Mouse (Mus musculus): ENCODE results near the gene Ubp1. TPM values are rescaled to one million over a fixed set of nuclear protein-coding genes. Genes with fewer than 3 reads are reported as not detected.

The Ubp1 gene
- polyA plus RNA-seq, 1 experiment from 2014 or later: 48.9 TPM

DNA sequence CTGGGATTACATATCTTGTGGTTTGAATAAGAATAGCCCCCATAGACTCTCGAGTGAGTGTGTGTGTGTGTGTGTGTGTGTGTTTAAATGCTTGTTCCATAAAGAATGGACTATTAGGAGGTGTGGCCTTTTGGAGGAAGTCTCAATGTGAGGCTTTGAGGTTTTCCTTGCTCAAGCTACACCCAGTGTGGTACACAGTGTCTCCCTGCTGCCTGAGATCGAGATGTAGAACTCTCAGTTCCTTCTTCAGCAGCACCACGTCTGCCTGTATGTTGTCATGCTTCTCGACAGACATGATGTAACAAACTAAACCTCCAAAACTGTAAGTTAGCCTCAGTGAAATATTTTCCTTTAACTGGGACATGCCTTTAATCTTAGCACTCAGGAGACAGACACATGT lies 2.1 kb upstream of the Ubp1 start:
- Histone ChIP-seq H3K27ac (ENCODE audit: low read depth) (no peak overlapping the region), H3K4me2 (no peak overlapping the region), H3K4me3 (ENCODE audit: low read depth, low read length) (no peak overlapping the region), H3K27me3 (ENCODE audit: insufficient read depth, low read length) (no peaks in the 10 kb centered on the region), H3K4me1 (ENCODE audit: insufficient read depth) (no peaks in the 10 kb centered on the region), H3K9ac (no peak overlapping the region), H3K9me3 (ENCODE audit: low read depth, low read length) (no peaks in the 10 kb centered on the region), H3K36me3 (ENCODE audit: insufficient read depth) (0 out of 2 replicates have a peak, but pooled peaks cover 2% of the 10 kb centered on the region)
- ATAC-seq (ENCODE audit: insufficient read depth) (no peak), DNase-seq (no peak)
- 84% methylated on average over 4 of the region's 4 CpGs for WGBS
- TF ChIP-seq CTCF (IDR thresholded peaks at IDR 0.05; ENCODE audit: low read depth): no peak

DNA sequence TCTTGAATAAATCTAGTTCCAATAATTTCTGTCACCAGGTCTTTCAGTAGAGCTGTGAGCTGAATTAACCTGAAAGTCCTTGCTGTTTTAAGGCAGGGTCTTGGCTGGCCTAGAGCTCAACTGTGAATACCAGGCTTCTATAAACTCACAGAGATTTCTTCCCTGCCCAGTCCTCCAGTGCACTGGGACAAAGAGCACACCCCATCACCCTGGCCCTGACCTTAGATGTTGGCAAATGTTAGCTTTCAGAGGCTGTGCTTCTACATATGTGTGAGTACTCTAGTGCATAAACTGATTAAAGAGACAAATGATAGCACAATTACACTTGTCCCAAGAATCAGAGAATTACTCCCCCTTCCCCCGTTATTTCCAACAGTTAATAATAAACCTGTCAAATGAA lies 1.1 kb upstream of the Ubp1 start:
- no peaks in the 10 kb centered on the region for H3K4me1 ChIP-seq (ENCODE audit: insufficient read depth)
- H3K36me3 ChIP-seq (ENCODE audit: insufficient read depth): no peaks in the 10 kb centered on the region
- ATAC-seq (ENCODE audit: insufficient read depth) (no peak), DNase-seq (no peak)
- H3K4me2 ChIP-seq: peak overlapping the region; percentile 69
- H3K9me3 ChIP-seq (ENCODE audit: low read depth, low read length): no peaks in the 10 kb centered on the region
- peak overlapping the region; percentile 97 for H3K4me3 ChIP-seq (ENCODE audit: low read depth, low read length)
- WGBS: 74% methylated on average over 1 of the region's 1 CpGs
- TF ChIP-seq CTCF (IDR thresholded peaks at IDR 0.05; ENCODE audit: low read depth): no peak
- no peak overlapping the region for H3K27ac ChIP-seq (ENCODE audit: low read depth)
- H3K9ac ChIP-seq: no peak overlapping the region
- no peaks in the 10 kb centered on the region for H3K27me3 ChIP-seq (ENCODE audit: insufficient read depth, low read length)

DNA sequence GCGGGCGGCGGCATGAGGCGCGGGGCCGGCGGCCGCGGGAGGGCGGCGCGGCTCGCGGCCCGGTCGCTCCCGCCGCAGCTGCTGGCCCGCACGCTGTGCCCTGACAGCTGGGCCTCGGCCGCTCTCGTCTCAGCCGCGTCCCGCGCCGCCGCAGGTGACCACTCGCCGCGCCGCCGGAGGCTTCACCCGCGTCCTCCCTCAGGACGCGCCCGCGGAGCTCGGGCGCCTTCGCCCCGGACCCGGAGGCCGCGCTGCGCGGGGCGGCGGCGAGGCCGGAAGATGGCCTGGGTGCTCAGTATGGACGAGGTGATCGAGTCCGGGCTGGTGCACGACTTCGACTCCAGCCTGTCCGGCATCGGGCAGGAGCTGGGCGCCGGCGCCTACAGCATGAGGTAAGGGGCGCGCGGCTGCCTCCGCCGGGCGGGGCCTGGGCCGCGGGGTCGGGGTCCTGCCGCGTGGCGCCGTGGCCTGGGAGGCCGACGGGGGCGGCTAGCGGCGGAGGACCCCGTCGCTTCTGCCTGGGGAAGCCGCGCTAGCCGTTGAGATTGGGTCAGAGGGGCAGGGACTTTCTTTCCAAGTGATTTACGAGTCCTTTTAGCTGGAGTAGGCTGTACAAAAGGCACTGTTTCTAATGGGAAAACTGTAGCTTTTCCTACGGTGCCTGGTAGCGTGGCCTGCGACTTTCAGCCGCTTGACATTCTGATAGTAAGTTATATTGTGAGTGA lies 803 bp downstream of the Ubp1 start:
- H3K27me3 ChIP-seq (ENCODE audit: insufficient read depth, low read length): no peaks in the 10 kb centered on the region
- peak overlapping the region; percentile 97 for H3K4me3 ChIP-seq (ENCODE audit: low read depth, low read length)

DNA sequence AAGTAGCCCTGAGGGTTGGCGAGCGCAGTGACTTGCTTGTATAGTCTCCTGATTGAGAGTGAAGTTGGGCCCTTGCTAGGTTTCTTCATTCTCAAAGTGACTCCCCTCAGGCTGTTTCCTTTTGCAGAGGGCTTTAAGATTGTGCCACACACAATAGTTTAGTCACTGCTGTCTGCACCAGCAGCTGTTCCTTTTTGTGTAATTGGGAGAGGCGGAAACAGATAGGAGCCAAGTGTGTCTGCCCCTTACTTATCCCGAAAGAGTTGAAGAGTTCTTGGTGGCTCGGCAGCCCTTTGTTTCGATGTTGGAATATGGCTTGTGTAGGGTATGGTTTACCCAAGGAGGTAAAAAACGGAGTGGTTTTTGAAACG lies 1.4 kb downstream of the Ubp1 start:
- Histone ChIP-seq H3K27ac (ENCODE audit: low read depth) (peak overlapping the region; percentile 91), H3K4me3 (ENCODE audit: low read depth, low read length) (peak overlapping the region; percentile 97), H3K9ac (peak overlapping the region; percentile 91), H3K4me1 (ENCODE audit: insufficient read depth) (no peaks in the 10 kb centered on the region), H3K36me3 (ENCODE audit: insufficient read depth) (no peaks in the 10 kb centered on the region), H3K4me2 (peak overlapping the region; percentile 92), H3K27me3 (ENCODE audit: insufficient read depth, low read length) (no peaks in the 10 kb centered on the region), H3K9me3 (ENCODE audit: low read depth, low read length) (no peaks in the 10 kb centered on the region)
- DNase-seq (no peak), ATAC-seq (ENCODE audit: insufficient read depth) (no peak)
- 2% methylated on average over 8 of the region's 8 CpGs for WGBS
- TF ChIP-seq CTCF (IDR thresholded peaks at IDR 0.05; ENCODE audit: low read depth): no peak

More for the DNA sequence above, 803 bp downstream of the Ubp1 start:
- no peaks in the 10 kb centered on the region for H3K36me3 ChIP-seq (ENCODE audit: insufficient read depth)
- peak overlapping the region; percentile 91 for H3K9ac ChIP-seq
- WGBS: under 1% methylated on average over 62 of the region's 91 CpGs
- ATAC-seq (ENCODE audit: insufficient read depth): peak; percentile 25
- no peak for TF ChIP-seq CTCF (IDR thresholded peaks at IDR 0.05; ENCODE audit: low read depth)
- H3K9me3 ChIP-seq (ENCODE audit: low read depth, low read length): no peaks in the 10 kb centered on the region
- peak overlapping the region; percentile 92 for H3K4me2 ChIP-seq
- peak overlapping the region; percentile 91 for H3K27ac ChIP-seq (ENCODE audit: low read depth)
- no peaks in the 10 kb centered on the region for H3K4me1 ChIP-seq (ENCODE audit: insufficient read depth)
- DNase-seq: peak; percentile 51

DNA sequence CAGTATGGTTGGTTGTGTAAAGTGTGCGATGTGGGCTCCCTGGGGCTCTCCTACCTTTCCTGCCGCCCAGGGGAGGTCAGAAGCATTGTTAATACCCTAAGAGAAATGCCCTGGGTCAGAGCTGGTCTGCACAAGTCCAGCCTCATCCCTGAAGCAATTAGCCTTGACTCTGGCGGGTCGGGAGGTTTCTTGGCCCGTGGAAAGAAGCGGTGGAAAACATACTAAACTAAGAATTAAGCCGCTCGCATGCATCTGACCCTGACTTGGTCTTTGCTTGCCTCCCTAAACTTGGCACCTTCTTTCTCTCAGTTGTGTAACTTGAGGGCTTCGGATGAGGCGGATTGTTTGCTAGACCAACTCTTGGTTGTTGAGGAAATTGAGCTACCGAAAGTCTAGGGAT lies 1.8 kb downstream of the Ubp1 start:
- no peak for ATAC-seq (ENCODE audit: insufficient read depth)
- Histone ChIP-seq H3K4me1 (ENCODE audit: insufficient read depth) (no peaks in the 10 kb centered on the region), H3K36me3 (ENCODE audit: insufficient read depth) (no peaks in the 10 kb centered on the region), H3K4me3 (ENCODE audit: low read depth, low read length) (peak overlapping the region; percentile 97), H3K9ac (peak overlapping the region; percentile 91), H3K27me3 (ENCODE audit: insufficient read depth, low read length) (no peaks in the 10 kb centered on the region), H3K9me3 (ENCODE audit: low read depth, low read length) (no peaks in the 10 kb centered on the region), H3K27ac (ENCODE audit: low read depth) (0 out of 2 replicates have a peak overlapping the region, but pooled peaks have one; percentile 18), H3K4me2 (peak overlapping the region; percentile 92)
- TF ChIP-seq CTCF (IDR thresholded peaks at IDR 0.05; ENCODE audit: low read depth): no peak
- no peak for DNase-seq
- WGBS: 14% methylated on average over 11 of the region's 11 CpGs

DNA sequence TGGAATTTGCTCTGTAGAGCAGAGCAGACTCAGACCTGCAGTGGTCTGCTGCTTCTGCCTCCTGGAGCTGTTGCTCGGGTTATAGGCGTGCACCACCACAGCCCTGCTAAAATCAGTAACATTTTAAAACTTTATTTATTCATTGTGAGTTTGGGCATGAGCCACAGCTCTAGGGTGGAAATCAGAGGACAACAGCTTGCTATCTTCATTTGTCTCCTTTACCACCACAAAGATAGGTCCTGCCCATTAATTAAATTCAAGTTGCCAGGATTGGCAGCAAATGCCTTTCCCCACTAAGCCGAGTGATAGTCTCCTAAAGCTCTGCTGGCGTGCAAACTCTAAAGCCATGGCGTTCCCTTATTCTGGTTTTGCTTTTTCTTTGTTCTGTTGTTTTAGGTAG lies 4.9 kb downstream of the Ubp1 start:
- no peak overlapping the region for H3K4me3 ChIP-seq (ENCODE audit: low read depth, low read length)
- DNase-seq: no peak
- no peaks in the 10 kb centered on the region for H3K9me3 ChIP-seq (ENCODE audit: low read depth, low read length)
- H3K27ac ChIP-seq (ENCODE audit: low read depth): no peak overlapping the region
- H3K9ac ChIP-seq: no peak overlapping the region
- no peak for TF ChIP-seq CTCF (IDR thresholded peaks at IDR 0.05; ENCODE audit: low read depth)
- no peak for ATAC-seq (ENCODE audit: insufficient read depth)
- no peak overlapping the region for H3K4me2 ChIP-seq
- 72% methylated on average over 5 of the region's 5 CpGs for WGBS
- no peaks in the 10 kb centered on the region for H3K27me3 ChIP-seq (ENCODE audit: insufficient read depth, low read length)
- no peaks in the 10 kb centered on the region for H3K36me3 ChIP-seq (ENCODE audit: insufficient read depth)
- H3K4me1 ChIP-seq (ENCODE audit: insufficient read depth): no peaks in the 10 kb centered on the region

DNA sequence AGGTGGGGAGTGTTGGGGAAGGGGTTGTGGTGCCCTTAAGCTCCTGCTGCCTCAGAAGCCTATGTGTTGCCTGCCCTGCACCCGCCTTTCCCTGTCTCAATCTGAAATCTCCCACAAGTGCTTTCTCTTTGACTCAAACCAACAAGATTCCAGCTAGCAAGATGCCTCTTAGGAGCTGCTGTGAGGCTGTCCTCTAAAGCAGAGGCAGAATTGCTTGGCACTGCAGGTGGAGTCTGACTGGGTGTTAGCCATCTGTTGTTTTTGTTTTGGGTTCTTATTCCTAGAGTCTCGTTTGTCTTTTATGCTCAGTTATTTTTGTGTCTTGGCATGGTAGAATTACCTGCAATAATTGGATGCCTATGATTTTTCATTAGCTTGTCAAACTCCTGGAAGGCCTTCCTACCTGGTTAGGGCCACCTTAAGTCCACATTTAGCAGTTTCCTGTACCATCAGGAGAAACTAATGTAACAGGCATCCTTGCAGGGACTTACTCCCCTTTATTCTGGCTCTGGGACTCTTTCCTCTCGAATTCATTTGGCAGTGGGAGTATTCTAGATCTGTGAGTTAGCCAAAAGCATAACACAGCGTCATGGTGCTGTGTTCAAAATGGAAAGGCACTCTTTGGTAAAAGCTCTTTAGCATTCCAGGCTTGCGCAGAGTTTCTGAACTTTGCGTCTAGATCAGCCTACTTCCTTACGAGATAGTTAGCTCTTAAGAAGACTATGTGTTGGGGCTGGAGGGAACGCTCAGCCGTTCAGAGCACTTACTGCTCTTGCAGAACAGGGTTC lies 8.5 kb downstream of the Ubp1 start:
- H3K27ac ChIP-seq (ENCODE audit: low read depth): no peak overlapping the region
- no peak overlapping the region for H3K4me2 ChIP-seq
- no peaks in the 10 kb centered on the region for H3K4me1 ChIP-seq (ENCODE audit: insufficient read depth)
- no peak for ATAC-seq (ENCODE audit: insufficient read depth)
- no peak overlapping the region for H3K4me3 ChIP-seq (ENCODE audit: low read depth, low read length)
- H3K9ac ChIP-seq: no peak overlapping the region
- no peaks in the 10 kb centered on the region for H3K27me3 ChIP-seq (ENCODE audit: insufficient read depth, low read length)
- no peaks in the 10 kb centered on the region for H3K9me3 ChIP-seq (ENCODE audit: low read depth, low read length)
- DNase-seq: no peak
- WGBS: 84% methylated on average over 9 of the region's 9 CpGs
- no peaks in the 10 kb centered on the region for H3K36me3 ChIP-seq (ENCODE audit: insufficient read depth)
- no peak for TF ChIP-seq CTCF (IDR thresholded peaks at IDR 0.05; ENCODE audit: low read depth)
